Mouse (Mus musculus): ENCODE results near the gene Zfp69.

Gene Zfp69

DNA sequence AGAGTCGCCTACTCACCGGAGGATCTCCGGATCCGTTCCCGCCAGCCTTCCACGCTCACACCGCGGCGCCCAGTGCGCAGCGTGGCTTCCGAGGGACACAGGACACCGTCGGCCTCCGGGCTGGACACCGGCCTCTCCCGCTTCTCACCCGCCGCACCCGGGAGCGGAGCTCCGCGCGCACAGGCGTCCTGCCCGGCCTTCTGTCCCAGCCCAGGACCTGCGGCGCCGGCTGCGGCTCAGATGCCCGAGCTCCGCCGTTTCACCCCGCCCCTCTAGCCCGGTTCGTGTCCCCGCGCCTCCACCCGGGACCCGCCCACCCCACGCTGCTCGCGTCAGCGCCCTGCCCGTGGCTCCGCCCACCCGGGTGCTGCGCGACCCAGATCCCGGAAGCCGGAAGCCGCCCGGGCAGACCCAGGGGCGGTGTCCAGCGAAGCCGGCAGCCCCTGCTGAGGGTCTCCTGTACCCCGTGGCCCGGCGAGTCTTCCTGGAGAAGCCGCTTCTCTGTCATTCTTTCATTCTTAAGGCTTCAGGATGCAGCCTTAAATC lies at the start of gene Zfp69:
Zfp69 (minus strand) TSS at position 272 of the 546 bp plus-strand sequence.
- DNase-seq, result peak; percentile 95

DNA sequence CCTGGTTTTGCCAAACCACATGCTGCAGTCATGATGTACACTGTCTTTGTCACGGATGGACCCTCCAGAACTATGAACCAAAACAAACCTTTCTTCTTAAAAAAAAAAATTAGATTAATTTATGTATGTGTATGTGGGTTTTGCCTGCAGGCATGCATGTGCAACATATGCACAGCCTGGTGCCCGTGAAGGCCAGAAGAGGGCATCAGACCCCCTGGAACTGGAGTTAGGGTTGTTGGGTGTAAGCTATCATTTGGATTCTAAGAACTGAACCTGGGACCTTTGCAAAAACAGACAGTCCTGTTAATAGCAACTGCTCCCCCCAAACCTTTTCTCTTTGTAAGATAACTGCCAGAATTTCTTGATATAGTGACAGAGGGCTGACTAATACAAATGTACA lies 49.5 kb upstream of the Zfp69 start:
- DNase-seq, result no peak

- no peak for DNase-seq
These were observed 44.4 kb upstream of the Zfp69 start for GRCm38 (mm10) chr4:120995911-120996310.

GRCm38 (mm10) chr4:120993025-120993424 lies 41.5 kb upstream of the Zfp69 start:
- no peak for DNase-seq

GRCm38 (mm10) chr4:120992284-120992683 lies 40.8 kb upstream of the Zfp69 start:
- DNase-seq, result no peak

DNA sequence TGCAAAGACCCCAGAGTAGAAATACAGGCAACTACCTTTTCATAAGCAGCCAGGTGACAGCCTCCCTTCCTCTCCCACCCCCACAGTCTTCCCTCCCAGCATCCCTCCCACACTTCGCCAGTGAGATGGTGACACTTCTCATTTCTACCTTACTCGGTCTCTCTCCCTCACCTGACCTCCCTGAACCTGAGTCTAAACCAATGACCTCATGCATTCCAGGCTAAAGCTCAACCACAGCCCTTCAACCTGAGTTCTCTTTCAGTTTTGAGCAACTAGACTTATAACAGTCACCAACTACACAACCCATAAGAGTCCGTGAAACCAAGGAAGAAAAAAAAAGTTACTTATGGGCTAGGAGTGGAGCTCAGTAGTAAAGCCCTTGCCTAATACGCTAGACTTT lies 35.8 kb upstream of the Zfp69 start:
- no peak for DNase-seq

DNA sequence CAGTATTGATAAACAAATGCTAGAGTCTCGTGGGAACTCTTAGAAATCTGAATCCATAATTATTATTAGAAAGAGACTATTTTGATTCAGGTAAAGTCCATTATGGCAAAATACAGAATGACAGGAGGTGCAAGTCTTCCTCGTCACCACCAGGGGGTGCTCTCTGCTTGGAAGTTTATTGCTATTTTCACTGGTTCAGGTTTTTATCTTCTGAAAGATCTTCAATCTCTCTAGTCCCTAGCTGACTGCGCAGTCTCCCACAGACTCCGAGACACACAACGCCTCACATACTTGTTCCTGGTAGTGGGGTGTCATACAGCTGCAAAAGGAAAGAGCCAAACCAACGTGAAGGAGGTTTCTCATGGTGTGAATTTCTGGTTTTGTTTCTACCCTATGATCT lies 34.9 kb upstream of the Zfp69 start:
- DNase-seq, result peak; percentile 62

GRCm38 (mm10) chr4:120978221-120978620 lies 26.7 kb upstream of the Zfp69 start:
- no peak for DNase-seq

DNA sequence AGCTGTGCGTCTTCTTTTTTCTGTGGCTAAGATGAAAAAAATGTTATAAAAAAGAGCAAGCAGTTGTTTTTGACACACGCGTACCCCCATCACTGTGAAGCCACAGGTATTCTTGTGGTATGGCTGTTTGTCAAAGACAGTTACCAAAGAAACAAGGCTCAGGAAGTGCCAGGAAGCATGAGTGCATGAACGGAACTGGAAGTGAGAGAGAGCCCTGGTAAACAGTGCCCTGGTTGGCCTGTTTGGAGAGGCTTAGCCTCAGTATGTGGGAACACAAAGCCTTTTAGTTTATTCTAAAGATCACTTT lies 23.9 kb upstream of the Zfp69 start:
- no peak for DNase-seq

GRCm38 (mm10) chr4:120974711-120975427 lies 23.4 kb upstream of the Zfp69 start:
- DNase-seq, result no peak

GRCm38 (mm10) chr4:120971842-120972241 lies 20.3 kb upstream of the Zfp69 start:
- no peak for DNase-seq

- peak; percentile 44 for DNase-seq
These were observed 18.1 kb upstream of the Zfp69 start for GRCm38 (mm10) chr4:120969382-120970146.

GRCm38 (mm10) chr4:120968486-120968885 lies 17.0 kb upstream of the Zfp69 start:
- DNase-seq, result no peak

- no peak for DNase-seq
These were observed 4.1 kb upstream of the Zfp69 start for GRCm38 (mm10) chr4:120955586-120955985.

DNA sequence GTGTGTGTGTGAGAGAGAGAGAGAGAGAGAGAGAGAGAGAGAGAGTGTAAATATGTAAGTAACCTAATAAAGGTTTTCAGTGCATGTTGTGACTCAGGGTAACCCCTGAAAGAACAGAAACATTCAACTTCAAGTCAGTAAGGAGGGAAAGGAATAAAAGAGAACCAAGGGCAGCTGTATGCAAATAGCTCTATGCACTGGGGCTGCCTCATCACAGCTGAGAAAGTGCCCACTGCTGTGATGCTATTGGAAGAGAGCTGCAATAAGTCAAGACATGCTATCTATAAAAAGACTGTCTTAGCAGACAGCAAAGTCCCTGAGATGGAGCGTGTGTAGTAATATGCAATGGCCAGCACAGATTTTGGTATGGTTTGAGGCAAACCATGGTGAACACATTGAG lies 2.2 kb upstream of the Zfp69 start:
- no peak for DNase-seq

GRCm38 (mm10) chr4:120953038-120953437 lies 1.5 kb upstream of the Zfp69 start:
- no peak for DNase-seq

GRCm38 (mm10) chr4:120952163-120952562 lies 664 bp upstream of the Zfp69 start:
- DNase-seq, result peak; percentile 18

- DNase-seq, result peak; percentile 35
These were observed 604 bp downstream of the Zfp69 start for GRCm38 (mm10) chr4:120950763-120951427.

- DNase-seq, result peak; percentile 31
These were observed 2.6 kb downstream of the Zfp69 start for GRCm38 (mm10) chr4:120948938-120949337.

GRCm38 (mm10) chr4:120935006-120935405 lies 16.5 kb downstream of the Zfp69 start:
- DNase-seq, result no peak

GRCm38 (mm10) chr4:120930736-120931135 lies 20.8 kb downstream of the Zfp69 start:
- no peak for DNase-seq

DNA sequence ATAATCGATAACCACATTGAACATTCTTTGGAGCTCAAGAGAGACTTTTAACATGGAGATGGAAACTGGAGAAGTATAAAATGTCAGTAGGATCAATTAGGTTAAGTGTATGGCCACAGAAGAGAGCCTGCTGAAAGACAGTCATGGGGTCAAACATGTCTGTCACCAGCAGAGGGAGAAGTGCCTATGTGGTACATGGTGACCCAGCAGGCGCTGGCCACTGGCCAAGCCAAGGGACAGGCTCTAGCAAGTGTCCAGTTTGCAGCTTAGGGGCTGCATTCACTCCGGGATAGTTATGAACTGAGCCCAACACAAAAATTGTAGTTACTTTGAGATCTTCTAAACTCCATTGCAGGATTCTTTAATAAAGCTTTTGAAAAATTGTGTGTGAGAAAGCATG lies 22.8 kb downstream of the Zfp69 start:
- DNase-seq, result no peak

DNA sequence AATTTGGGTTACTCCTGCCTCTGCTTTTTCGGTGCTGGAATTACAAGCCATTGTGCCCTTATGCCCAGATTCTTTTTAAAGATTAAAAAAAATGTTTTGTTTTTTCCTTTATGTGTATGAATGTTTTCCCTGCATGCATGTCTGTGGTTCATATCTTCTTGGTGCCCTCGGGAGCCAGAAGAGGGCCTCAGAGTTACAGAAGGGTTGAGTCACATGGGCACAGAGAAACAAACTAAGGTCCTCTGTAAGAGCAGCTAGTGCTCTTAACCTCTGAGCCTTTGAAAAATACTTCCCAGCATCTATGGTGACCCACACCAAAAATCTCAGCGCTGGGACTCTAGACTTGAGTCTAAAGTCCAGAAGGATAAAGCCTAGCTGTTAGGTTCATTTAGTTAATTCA lies 26.1 kb downstream of the Zfp69 start:
- DNase-seq, result peak; percentile 39

Data from embryo, embryonic 11 days (tissue).